Mouse (Mus musculus): ENCODE measurements around the gene Tff1. TPM values are rescaled to one million over a fixed set of nuclear protein-coding genes. Genes with fewer than 3 reads are reported as not detected.

The Tff1 gene
- total and polyA plus RNA-seq, 3 experiments, result 0.44 to 2.2 (median 1.6) TPM

GRCm38 (mm10) chr17:31211881-31212280 lies 46.8 kb upstream of the Tff1 start:
- H3K4me1 ChIP-seq (ENCODE audit: control insufficient read depth in 1 of 2, insufficient read depth in 2 of 2), result peaks cover 8 to 34% of the 10 kb centered on the region in 2 experiments
- H3K36me3 ChIP-seq (replicated peaks in 1 of 2; ENCODE audit: control insufficient read depth in 1 of 2, insufficient read depth in 1 of 2, low read length in 1 of 2), result no peaks in the 10 kb centered on the region
- no peak overlapping the region for H3K27ac ChIP-seq (ENCODE audit: insufficient read depth, low read depth)
- in situ Hi-C loops (cut with MboI; ENCODE audit: low pct_ligation_motif_present, low pct_unique_long_range_greater_than_20kb, low sequenced_read_pairs) (no loop called here), dilution Hi-C loops (cut with MboI; ENCODE audit: extremely low pct_ligation_motif_present, extremely low pct_unique_long_range_greater_than_20kb, low sequenced_read_pairs) (no loop called here)
- TF ChIP-seq MAX (IDR thresholded peaks at IDR 0.05; ENCODE audit: low read length), result no peak
- no peak for TF ChIP-seq MAZ (IDR thresholded peaks at IDR 0.05; ENCODE audit: low read depth, low read length)
- no peak for TF ChIP-seq E2F4 (IDR thresholded peaks at IDR 0.05; ENCODE audit: insufficient replicate concordance, low read depth, low read length)
- no peak for TF ChIP-seq RCOR1 (conservative IDR thresholded peaks at IDR 0.05; ENCODE audit: low read depth, low read length)
- no peak for TF ChIP-seq CHD1 (IDR thresholded peaks at IDR 0.05; ENCODE audit: low read depth, low read length)
- no peak for TF ChIP-seq ZNF384 (IDR thresholded peaks at IDR 0.05; ENCODE audit: low read depth, low read length)
- no peak for TF ChIP-seq PAX5 (IDR thresholded peaks at IDR 0.05; ENCODE audit: low read length)
- TF ChIP-seq TCF12 (IDR thresholded peaks at IDR 0.05; ENCODE audit: low read depth, low read length), result no peak
- no peak for TF ChIP-seq MXI1 (IDR thresholded peaks at IDR 0.05; ENCODE audit: low read depth, low read length)
- TF ChIP-seq IRF4 (IDR thresholded peaks at IDR 0.05; ENCODE audit: low read depth, low read length), result no peak
- TF ChIP-seq NELFE (IDR thresholded peaks at IDR 0.05; ENCODE audit: low read depth, low read length), result no peak
- no peak for TF ChIP-seq SMC3 (IDR thresholded peaks at IDR 0.05; ENCODE audit: low read depth, low read length)
- no peak for TF ChIP-seq CTCF (conservative IDR thresholded peaks at IDR 0.05 in 1 of 2, IDR thresholded peaks at IDR 0.05 in 1 of 2; ENCODE audit: low read depth in 2 of 2, low read length in 2 of 2)
- no peaks in the 10 kb centered on the region for H3K9me3 ChIP-seq (replicated peaks; ENCODE audit: low read length)
- H3K27me3 ChIP-seq (replicated peaks), result peaks cover 7% of the 10 kb centered on the region
- DNase-seq (ENCODE audit: extremely low read depth), result no peak
- no peak overlapping the region for H3K9ac ChIP-seq (ENCODE audit: insufficient read depth, low read depth)
- H3K4me3 ChIP-seq (replicated peaks in 1 of 3; ENCODE audit: low read depth in 2 of 3, low read length in 2 of 3, poor library complexity in 1 of 3), result no peak overlapping the region
- H3K79me2 ChIP-seq (replicated peaks; ENCODE audit: control insufficient read depth, extremely low read depth, insufficient read depth, poor library complexity, severe bottlenecking), result no peaks in the 10 kb centered on the region
- H3K4me2 ChIP-seq (ENCODE audit: insufficient read depth, low read depth, poor library complexity, severe bottlenecking), result no peak overlapping the region

GRCm38 (mm10) chr17:31210299-31210698 lies 45.2 kb upstream of the Tff1 start:
- Histone ChIP-seq H3K4me1 (ENCODE audit: control insufficient read depth in 1 of 2, insufficient read depth in 2 of 2) (peaks cover 5 to 20% of the 10 kb centered on the region in 2 experiments; a peak in 3 of 4 replicates), H3K9me3 (replicated peaks; ENCODE audit: low read length) (no peaks in the 10 kb centered on the region), H3K36me3 (replicated peaks in 1 of 2; ENCODE audit: control insufficient read depth in 1 of 2, insufficient read depth in 1 of 2, low read length in 1 of 2) (no peaks in the 10 kb centered on the region), H3K4me2 (ENCODE audit: insufficient read depth, low read depth, poor library complexity, severe bottlenecking) (no peak overlapping the region), H3K27me3 (replicated peaks) (peaks cover 7% of the 10 kb centered on the region), H3K4me3 (replicated peaks in 1 of 3; ENCODE audit: low read depth in 2 of 3, low read length in 2 of 3, poor library complexity in 1 of 3) (no peak overlapping the region), H3K27ac (ENCODE audit: insufficient read depth, low read depth) (no peak overlapping the region), H3K9ac (ENCODE audit: insufficient read depth, low read depth) (no peak overlapping the region), H3K79me2 (replicated peaks; ENCODE audit: control insufficient read depth, extremely low read depth, insufficient read depth, poor library complexity, severe bottlenecking) (no peaks in the 10 kb centered on the region)
- no peak for DNase-seq (ENCODE audit: extremely low read depth)
- in situ Hi-C loops (cut with MboI; ENCODE audit: low pct_ligation_motif_present, low pct_unique_long_range_greater_than_20kb, low sequenced_read_pairs), result no loop called here
- dilution Hi-C loops (cut with MboI; ENCODE audit: extremely low pct_ligation_motif_present, extremely low pct_unique_long_range_greater_than_20kb, low sequenced_read_pairs), result no loop called here
- TF ChIP-seq CTCF (conservative IDR thresholded peaks at IDR 0.05 in 1 of 2, IDR thresholded peaks at IDR 0.05 in 1 of 2; ENCODE audit: low read depth in 2 of 2, low read length in 2 of 2) (no peak), SIN3A (IDR thresholded peaks at IDR 0.05; ENCODE audit: low read length) (no peak), ZC3H11A (IDR thresholded peaks at IDR 0.05; ENCODE audit: low read depth, low read length) (no peak)
